ENCODE assay signal across 1 mouse cellular context in genomic region chr1:167308261-167309054, GRCm38 (mm10).
TF ChIP-seq lines count a peak whose summit lies in the region.

TSS of gene Tmco1 (plus strand) at chr1:167308378.

TF ChIP-seq in CH12.LX, 34 proteins besides CTCF, POLR2A, EP300 and RAD21 (continued from another document):
- TF ChIP-seq USF1 (IDR thresholded peaks at IDR 0.05; ENCODE audit: low read depth, low read length) (no peak), JUN (IDR thresholded peaks at IDR 0.05; ENCODE audit: insufficient read depth, low read depth, low read length) (no peak), RCOR1 (conservative IDR thresholded peaks at IDR 0.05; ENCODE audit: low read depth, low read length) (0 out of 2 replicates have a peak, but pooled peaks have one; percentile 50), CHD2 (IDR thresholded peaks at IDR 0.05; ENCODE audit: low read length) (peak; percentile 100), E2F4 (IDR thresholded peaks at IDR 0.05; ENCODE audit: insufficient replicate concordance, low read depth, low read length) (peak; percentile 92; the same call in 1 of the 2 replicates), TBP (conservative IDR thresholded peaks at IDR 0.05; ENCODE audit: low read depth, low read length) (peak; percentile 66), TCF12 (IDR thresholded peaks at IDR 0.05; ENCODE audit: low read depth, low read length) (peak; percentile 98), UBTF (IDR thresholded peaks at IDR 0.05; ENCODE audit: low read depth, low read length) (0 out of 2 replicates have a peak, but pooled peaks have one; percentile 52), SMC3 (IDR thresholded peaks at IDR 0.05; ENCODE audit: low read depth, low read length) (no peak), ELF1 (IDR thresholded peaks at IDR 0.05; ENCODE audit: low read depth, low read length) (peak; percentile 97), MYC (IDR thresholded peaks at IDR 0.05; ENCODE audit: low read depth, low read length) (peak; percentile 72; the same call in 1 of the 2 replicates), IRF4 (IDR thresholded peaks at IDR 0.05; ENCODE audit: low read depth, low read length) (peak; percentile 61; the same call in 1 of the 2 replicates), KAT2A (IDR thresholded peaks at IDR 0.05; ENCODE audit: insufficient replicate concordance, low read length) (peak; percentile 99), PAX5 (IDR thresholded peaks at IDR 0.05; ENCODE audit: low read length) (no peak), ETS1 (conservative IDR thresholded peaks at IDR 0.05; ENCODE audit: low read depth, low read length) (no peak), HCFC1 (IDR thresholded peaks at IDR 0.05; ENCODE audit: low read depth, low read length) (peak; percentile 97), MXI1 (IDR thresholded peaks at IDR 0.05; ENCODE audit: low read depth, low read length) (peak; percentile 93), CHD1 (IDR thresholded peaks at IDR 0.05; ENCODE audit: low read depth, low read length) (no peak), MAZ (IDR thresholded peaks at IDR 0.05; ENCODE audit: low read depth, low read length) (peak; percentile 69; the same call in 1 of the 2 replicates), ZNF384 (IDR thresholded peaks at IDR 0.05; ENCODE audit: low read depth, low read length) (no peak), POLR2AphosphoS2 (IDR thresholded peaks at IDR 0.05; ENCODE audit: low read depth, low read length) (peak; percentile 38; the same call in 1 of the 2 replicates), ZKSCAN1 (IDR thresholded peaks at IDR 0.05; ENCODE audit: borderline replicate concordance, low read depth, low read length) (no peak)
TF ChIP-seq in CH12.LX: peak in this region for 21.
